Mouse (Mus musculus) erythroblast, adult 5-6 weeks (primary cell): ENCODE results near the gene Six5. TPM values are rescaled to one million over a fixed set of nuclear protein-coding genes. Genes with fewer than 3 reads are reported as not detected.

Source experiments
- ATAC-seq: replicated peaks from 2 replicates; pipeline ENCODE4 v1.8.0; 2016; ENCODE audit warnings: moderate number of reproducible peaks, mild to moderate bottlenecking, moderate TSS enrichment, inconsistent platforms; ENCODE audit not compliant: poor library complexity, low FRiP score, severe bottlenecking
- total RNA-seq, 2 experiments: library from RNA; stranded (forward) in 1 of 2; stranded (reverse) in 1 of 2; fragments of 150-400 nt in 1 of 2; fragments of 200-764, 138-1000 nt in 1 of 2; gene quantifications; 2 replicates each; pipeline versions ENCODE4 v1.2.3 to v1.2.4; 2015 to 2017; ENCODE audit warnings: low replicate concordance in 2 of 2

The Six5 gene
- total RNA-seq, 2 experiments from 2014 or later = not detected

DNA sequence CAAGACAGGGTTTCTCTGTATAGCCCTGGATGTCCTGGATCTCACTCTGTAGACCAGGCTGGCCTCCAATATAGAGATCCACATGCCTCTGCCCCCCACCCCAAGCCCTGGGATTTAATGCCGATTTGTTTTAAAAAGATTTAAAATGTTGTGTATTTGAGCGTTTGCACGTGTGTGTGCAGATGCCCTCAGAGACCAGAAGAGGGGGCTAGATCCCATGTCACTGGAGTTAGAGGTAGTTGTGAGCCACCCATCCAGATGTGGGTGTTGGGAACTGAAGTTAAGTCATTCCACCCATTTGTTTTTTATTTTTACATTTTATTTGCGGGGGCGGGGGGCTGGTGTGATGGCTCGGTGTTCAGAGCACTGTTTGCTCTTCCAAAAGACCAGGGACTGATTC lies 19.9 kb upstream of the Six5 start:
- no peak for ATAC-seq

DNA sequence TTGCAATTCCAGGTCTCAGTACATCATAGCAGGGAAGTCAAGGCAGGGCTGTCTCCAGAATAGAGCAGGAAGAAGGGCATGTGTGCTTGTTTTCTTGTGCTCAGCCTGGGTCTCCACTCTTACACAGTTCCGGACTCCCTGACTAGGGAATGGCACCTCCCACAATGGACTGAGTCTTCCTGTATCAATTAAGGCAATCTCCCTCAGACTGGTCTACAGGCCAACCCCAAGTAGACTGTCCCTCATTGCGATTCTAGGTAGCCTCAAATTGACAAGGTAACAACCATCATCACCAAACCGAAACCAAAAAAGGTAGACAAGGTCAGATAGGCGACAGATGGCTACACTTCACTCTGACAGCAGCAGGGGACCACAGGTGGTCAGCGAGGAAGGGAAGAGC lies 19.2 kb upstream of the Six5 start:
- no peak for ATAC-seq

DNA sequence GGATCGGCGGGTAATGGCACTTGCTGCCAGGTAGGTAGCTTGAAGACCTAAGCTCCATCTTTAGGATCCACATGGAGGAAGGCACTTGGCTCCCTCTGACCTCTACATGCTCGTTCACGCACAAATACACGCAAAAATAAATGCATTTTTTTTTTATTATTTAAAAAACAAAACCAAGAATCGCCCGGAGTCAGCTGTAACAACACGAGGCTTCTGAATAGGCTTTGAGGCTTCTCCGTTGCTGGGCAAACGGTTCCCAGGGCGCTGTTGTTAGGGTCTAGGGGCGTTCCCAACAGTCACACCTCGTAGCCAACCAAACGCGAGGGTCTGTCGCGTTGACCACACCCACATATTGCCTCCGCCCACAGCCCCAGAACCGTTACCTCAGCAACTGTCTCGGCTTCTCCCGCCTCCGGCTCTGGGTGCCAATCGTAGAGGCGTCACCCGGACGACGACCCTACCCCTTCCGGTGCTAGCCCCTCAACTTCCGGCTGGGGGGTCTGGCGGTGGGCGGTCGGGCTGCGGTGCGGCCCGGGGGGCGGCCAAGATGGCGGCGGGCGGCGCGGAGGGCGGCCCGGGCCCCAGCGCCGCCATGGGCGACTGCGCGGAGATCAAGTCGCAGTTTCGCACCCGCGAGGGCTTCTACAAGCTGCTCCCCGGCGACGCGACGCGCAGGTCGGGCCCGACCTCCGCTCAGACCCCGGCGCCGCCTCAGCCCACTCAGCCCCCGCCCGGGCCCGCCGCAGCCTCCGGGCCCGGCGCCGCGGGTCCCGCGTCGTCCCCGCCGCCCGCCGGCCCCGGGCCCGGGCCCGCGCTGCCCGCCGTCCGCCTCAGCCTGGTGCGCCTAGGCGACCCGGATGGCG lies 18.4 kb upstream of the Six5 start, which contains the start of gene Dmwd:
Dmwd (plus strand) TSS at position 505 of the 863 bp plus-strand sequence.
- peak; percentile 92 for ATAC-seq

DNA sequence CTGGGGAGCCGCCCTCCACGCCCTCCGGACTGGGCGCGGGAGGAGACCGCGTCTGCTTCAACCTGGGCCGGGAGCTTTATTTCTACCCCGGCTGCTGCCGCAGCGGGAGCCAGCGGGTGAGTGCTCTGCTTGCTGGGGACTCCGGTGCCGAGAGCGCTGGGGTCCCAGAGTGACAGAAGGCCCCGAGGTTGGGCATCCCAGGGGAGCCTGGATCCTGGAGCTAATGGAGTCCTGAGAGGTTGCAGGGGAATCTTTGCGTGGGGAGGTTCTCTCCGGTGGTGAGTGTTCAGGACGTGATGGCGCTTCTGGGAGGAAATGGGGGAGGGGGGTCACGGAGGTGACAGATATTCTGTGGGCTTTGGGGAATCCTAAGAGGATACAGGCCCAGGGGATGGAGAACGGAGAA lies 17.8 kb upstream of the Six5 start:
- peak; percentile 55; the same call in 1 of the 2 replicates for ATAC-seq

DNA sequence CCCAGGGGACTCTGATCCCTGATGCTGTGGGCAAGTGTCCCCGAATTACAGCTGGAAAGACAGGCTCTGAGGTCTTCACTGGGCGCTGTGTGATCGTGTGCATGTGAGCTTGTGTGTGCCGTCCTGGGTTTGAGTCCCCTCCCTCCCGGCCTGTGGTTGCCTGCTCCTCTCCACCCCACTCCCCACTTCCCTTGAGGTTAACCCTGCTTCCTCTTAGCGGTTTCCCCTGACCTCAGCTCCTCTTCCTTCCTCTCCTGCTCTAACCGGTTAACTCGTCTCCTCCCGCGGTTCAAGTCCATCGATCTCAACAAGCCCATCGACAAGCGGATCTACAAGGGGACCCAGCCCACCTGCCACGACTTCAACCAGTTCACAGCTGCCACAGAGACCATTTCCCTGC lies 16.6 kb upstream of the Six5 start:
- no peak for ATAC-seq

DNA sequence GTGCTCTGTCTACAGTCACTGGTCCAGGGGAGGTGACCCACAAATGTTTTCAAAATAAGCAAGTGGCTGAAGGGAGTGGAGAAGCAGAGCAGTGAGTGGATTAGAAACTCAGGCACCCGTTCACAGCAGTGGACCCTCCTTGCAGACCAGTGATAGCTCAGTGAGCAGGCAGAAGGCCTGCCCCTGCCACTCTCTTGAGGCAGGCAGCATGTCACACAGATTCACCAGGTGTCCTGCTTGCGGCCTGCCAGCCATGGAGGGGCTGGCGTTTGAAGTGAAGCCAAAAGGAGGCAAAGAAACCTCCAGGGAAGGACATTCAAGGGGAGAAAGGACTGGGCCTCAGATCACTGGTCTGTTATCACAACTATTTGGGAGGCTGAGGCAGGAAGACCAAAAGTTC lies 15.7 kb upstream of the Six5 start:
- ATAC-seq = no peak

DNA sequence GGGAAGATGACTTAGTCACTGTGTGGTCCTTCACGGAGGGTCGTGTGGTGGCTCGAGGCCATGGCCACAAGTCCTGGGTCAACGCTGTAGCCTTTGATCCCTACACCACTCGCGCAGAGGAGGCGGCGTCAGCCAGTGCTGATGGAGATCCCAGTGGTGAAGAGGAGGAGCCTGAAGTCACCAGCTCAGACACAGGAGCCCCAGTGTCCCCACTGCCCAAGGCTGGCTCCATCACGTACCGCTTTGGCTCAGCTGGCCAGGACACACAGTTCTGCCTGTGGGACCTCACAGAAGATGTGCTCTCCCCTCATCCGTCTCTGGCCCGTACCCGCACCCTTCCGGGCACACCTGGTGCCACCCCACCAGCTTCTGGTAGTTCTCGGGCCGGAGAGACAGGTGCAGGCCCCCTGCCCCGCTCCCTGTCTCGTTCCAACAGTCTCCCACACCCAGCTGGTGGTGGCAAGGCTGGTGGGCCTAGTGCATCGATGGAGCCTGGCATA lies 13.9 kb upstream of the Six5 start:
- ATAC-seq = no peak

DNA sequence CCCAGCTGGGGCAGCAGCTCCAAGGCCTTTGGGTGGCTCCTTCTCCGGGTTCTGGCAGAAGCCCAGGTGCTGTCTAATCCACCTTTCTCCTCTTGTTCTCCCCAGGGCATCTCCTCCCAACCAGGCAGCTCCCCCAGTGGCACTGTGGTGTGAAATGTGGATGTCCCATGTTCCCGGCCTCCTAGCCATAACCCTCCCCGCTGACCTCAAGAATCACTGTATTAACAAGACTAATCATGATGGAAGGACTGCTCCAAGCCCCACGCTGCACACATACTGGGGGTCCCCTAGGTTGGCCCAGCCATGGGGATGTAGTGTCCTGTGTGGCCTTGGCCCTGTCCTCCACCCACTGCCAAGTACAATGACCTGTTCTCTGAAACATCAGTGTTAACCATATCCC lies 12.2 kb upstream of the Six5 start:
- ATAC-seq = no peak

DNA sequence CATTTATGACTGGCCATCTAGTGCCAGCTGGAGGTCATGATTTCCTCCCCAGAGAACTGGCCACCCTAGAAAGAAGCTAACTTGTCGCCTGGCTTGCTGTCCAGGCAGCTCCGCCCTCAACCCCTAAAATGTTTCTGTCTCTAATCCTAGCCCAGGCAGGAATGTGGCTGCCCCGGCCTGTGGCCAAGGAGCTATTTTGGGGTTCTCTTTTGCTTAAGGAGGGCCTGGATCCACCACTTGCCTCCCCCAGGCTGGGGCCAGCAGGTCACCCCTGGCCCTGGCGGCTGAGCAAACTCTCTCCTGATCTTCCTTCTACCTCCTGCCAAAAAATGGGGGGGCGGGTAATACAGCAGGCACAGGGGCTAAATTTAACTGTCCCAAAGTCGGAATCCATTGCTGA lies 11.3 kb upstream of the Six5 start:
- ATAC-seq = no peak

DNA sequence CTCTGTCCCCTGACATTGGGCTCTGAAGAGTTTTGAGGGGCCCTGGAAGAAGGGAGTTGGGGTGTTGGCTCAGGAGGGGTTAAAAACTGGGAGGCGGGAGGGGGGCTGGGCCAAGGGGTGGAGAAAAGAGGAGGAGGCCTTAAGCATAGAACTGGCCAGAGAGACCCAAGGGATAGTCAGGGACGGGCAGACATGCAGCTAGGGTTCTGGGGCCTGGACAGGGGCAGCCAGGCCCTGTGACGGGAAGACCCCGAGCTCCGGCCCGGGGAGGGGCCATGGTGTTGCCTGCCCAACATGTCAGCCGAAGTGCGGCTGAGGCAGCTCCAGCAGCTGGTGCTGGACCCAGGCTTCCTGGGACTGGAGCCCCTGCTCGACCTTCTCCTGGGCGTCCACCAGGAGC lies 10.7 kb upstream of the Six5 start, which contains the start of gene Dmpk:
Dmpk (plus strand) TSS at position 149 of the 400 bp plus-strand sequence.
- no peak for ATAC-seq

DNA sequence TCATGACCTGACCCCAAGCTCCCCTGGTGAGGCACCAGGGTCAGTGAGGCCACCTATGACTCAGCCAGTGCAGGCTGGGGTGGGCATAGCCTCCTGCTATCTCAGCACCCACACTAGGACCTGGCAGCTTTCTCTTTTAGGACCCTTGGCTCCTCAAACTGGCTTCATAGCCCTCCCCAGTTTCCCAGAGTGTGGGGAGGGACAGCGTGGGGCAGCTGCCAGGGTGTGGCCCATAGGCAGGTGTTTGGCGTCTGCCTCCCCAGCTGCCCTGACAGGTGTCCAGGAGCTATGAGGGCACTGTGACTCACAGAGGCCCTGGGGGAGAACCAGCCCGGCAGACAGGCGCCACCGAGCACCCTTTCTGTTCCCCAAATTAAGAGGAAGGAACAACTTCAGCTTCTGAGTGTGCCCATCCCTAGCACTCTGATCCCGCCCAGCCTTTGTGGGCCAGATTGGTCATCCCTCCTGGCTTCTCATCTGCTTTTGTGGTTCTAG lies 10.1 kb upstream of the Six5 start:
- no peak for ATAC-seq

DNA sequence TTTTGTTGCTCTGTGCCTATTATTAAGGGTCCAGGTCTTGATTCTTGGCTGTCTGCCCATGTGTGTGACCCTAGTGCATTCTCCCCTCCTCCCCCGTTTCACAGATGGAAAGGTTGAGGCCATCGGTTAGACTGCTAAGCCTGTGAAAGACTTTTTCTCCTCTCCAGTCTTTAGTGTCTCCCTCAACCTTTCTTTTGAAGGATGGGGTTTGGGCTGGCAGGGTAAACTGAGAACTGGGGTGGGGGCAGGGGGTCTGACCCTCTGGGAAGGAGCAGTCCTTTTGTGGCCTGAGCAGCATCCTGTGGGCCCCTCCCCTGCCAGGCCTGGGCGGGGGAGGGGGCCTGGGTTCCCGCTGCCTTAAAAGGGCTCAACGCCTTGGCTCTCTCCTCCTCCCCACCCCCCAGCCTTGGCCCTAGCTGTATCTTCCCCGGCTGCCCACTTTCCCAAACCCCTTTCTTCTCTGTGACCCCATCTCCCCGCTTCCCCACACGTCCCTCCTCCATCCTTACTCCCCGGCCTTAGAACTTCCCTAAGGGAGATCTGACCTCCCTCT lies 9.4 kb upstream of the Six5 start:
- ATAC-seq = no peak

DNA sequence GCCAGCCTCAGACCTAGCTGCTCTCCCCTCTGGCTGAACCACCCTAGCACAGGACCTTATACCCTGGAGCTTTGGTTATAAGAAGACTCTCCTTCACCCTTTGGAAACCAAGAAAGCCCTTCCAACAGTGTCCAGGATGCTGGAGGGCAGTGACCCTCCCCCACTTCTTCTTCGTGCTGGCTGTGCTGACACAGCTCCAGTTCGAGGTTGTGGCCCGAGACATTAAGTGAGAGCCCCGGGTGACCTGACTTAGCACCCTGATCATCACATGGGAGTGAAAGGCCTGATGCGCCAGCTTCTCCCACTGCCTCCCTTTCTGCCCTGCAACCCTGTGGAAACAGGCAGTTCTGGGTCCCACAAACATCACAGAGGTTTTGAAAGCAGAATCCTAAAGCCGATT lies 8.9 kb upstream of the Six5 start:
- no peak for ATAC-seq

DNA sequence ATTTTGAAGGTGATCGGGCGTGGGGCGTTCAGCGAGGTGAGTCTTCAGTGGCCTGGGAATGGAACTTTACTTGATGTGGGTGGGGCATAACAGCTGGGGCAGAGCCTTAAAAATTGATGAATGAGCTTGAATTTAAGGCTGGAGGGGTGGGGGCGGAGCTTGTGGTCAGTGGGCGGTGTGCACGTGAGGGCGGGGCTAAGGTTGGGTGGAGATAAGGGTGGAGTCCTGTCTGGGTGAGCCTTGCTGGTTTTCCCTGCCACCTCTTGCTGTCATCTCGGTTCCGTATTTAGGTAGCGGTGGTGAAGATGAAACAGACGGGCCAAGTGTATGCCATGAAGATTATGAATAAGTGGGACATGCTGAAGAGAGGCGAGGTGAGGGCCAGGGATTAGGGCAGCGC lies 8.4 kb upstream of the Six5 start:
- peak; percentile 87 for ATAC-seq

DNA sequence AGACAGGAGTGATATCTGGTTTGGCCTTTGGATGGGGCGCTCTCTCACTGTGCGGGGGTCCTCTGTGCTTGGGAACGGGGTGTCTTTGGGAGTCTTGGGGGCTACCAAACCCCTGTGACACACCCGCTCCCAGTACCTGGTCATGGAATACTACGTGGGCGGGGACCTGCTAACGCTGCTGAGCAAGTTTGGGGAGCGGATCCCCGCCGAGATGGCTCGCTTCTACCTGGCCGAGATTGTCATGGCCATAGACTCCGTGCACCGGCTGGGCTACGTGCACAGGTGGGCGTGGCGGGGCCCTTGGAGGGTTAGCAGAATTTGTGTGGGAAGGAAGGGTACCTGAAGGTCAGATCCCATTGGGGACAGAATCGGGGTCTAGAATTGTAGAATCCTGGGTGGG lies 7.6 kb upstream of the Six5 start:
- no peak for ATAC-seq

DNA sequence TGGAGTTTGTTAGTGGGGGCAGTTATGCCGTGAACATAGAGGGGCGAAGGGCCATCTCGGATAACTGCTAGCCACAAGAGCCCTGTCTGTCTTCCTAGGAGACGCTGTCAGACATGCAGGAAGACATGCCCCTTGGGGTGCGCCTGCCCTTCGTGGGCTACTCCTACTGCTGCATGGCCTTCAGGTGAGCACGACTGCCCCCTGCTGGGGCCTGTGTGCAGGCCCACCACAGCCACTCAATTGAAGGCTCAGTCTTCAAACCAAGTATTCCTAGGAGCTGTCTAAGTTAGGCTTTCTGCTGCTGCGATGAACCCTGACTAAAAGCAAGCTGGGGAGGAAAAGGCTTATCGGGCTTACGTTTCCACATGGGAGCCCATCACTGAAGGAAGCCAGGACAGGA lies 5.6 kb upstream of the Six5 start:
- ATAC-seq = peak; percentile 43; the same call in 1 of the 2 replicates

DNA sequence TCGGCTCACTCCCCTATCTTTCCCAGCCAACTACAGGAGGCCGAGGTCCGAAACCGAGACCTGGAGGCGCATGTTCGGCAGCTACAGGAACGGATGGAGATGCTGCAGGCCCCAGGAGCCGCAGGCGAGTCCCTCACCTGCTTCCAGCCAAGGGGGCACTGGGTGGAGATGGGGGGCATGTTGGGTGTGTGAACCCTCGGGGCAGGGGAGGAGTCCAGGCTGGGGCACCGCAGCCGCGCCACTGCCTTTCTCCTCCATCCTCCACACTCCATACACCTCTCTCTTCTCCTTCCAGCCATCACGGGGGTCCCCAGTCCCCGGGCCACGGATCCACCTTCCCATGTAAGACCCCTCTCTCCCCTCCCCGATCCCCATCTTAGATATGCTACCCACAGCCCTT lies 2.5 kb upstream of the Six5 start:
- no peak for ATAC-seq

DNA sequence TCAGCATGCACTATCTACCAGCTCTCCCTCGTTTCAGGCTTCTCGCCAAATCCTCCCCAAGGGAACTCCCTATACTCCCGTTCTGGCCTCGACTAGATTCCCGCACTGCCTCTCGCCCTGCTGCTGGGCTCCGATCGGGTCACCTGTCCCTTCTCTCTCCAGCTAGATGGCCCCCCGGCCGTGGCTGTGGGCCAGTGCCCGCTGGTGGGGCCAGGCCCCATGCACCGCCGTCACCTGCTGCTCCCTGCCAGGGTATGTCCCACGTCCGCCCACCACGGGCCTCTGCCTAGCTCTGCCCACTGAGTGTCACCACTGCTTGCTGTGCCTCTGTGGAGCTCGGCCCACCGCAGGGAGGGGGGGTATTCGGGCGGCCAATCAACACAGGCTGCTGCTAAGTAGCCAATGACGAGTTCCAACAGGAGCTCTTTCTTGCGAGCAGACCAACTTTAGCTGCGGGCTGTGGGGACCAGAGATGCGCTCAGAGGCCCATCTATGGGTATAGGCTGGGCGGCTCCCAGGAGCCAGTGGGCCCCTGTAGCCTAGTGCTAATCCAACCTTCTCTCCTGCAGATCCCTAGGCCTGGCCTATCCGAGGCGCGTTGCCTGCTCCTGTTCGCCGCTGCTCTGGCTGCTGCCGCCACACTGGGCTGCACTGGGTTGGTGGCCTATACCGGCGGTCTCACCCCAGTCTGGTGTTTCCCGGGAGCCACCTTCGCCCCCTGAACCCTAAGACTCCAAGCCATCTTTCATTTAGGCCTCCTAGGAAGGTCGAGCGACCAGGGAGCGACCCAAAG lies 1.8 kb upstream of the Six5 start:
- ATAC-seq = no peak

DNA sequence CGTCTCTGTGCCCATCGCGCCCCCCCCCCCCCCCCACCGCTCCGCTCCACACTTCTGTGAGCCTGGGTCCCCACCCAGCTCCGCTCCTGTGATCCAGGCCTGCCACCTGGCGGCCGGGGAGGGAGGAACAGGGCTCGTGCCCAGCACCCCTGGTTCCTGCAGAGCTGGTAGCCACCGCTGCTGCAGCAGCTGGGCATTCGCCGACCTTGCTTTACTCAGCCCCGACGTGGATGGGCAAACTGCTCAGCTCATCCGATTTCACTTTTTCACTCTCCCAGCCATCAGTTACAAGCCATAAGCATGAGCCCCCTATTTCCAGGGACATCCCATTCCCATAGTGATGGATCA lies 1.2 kb upstream of the Six5 start:
- peak; percentile 81 for ATAC-seq
